Mouse (Mus musculus) NIH3T3 (cell line): Measurements from ENCODE around the gene Atp8a1.

Experiments used
- DNase-seq: peaks from one replicate; pipeline ENCODE4 v3.0.0-alpha.2; 2012; ENCODE audit warnings: low read depth

Atp8a1 gene

GRCm38 (mm10) chr5:67768708-67769107 lies 78.5 kb downstream of the Atp8a1 start:
- no peak for DNase-seq

GRCm38 (mm10) chr5:67764798-67765197 lies 82.4 kb downstream of the Atp8a1 start:
- DNase-seq, result no peak

GRCm38 (mm10) chr5:67758126-67758525 lies 89.1 kb downstream of the Atp8a1 start:
- DNase-seq, result no peak

GRCm38 (mm10) chr5:67756138-67756537 lies 91.1 kb downstream of the Atp8a1 start:
- DNase-seq, result peak; percentile 11

GRCm38 (mm10) chr5:67753057-67753456 lies 94.2 kb downstream of the Atp8a1 start:
- DNase-seq, result no peak

GRCm38 (mm10) chr5:67752629-67753028 lies 94.6 kb downstream of the Atp8a1 start:
- no peak for DNase-seq

GRCm38 (mm10) chr5:67752007-67752406 lies 95.2 kb downstream of the Atp8a1 start:
- peak; percentile 34 for DNase-seq

GRCm38 (mm10) chr5:67739261-67739660 lies 108.0 kb downstream of the Atp8a1 start:
- DNase-seq, result no peak

GRCm38 (mm10) chr5:67738133-67738532 lies 109.1 kb downstream of the Atp8a1 start:
- DNase-seq, result no peak

- DNase-seq, result no peak
Measured at GRCm38 (mm10) chr5:67735771-67736170, 111.5 kb downstream of the Atp8a1 start.

- no peak for DNase-seq
Measured at GRCm38 (mm10) chr5:67733551-67734258, 113.5 kb downstream of the Atp8a1 start.

- DNase-seq, result no peak
Measured at GRCm38 (mm10) chr5:67733150-67733549, 114.1 kb downstream of the Atp8a1 start.

GRCm38 (mm10) chr5:67727755-67728154 lies 119.5 kb downstream of the Atp8a1 start:
- peak; percentile 54 for DNase-seq

- no peak for DNase-seq
Measured at GRCm38 (mm10) chr5:67726810-67727209, 120.4 kb downstream of the Atp8a1 start.

GRCm38 (mm10) chr5:67701641-67702040 lies 145.6 kb downstream of the Atp8a1 start:
- DNase-seq, result no peak

- DNase-seq, result no peak
Measured at GRCm38 (mm10) chr5:67699418-67699817, 147.8 kb downstream of the Atp8a1 start.

- DNase-seq, result no peak
Measured at GRCm38 (mm10) chr5:67698176-67698575, 149.1 kb downstream of the Atp8a1 start.

GRCm38 (mm10) chr5:67696741-67697596 lies 150.3 kb downstream of the Atp8a1 start:
- no peak for DNase-seq

- DNase-seq, result no peak
Measured at GRCm38 (mm10) chr5:67695055-67695710, 152.1 kb downstream of the Atp8a1 start.

- DNase-seq, result no peak
Measured at GRCm38 (mm10) chr5:67690336-67690735, 156.9 kb downstream of the Atp8a1 start.

- no peak for DNase-seq
Measured at GRCm38 (mm10) chr5:67688001-67688400, 159.2 kb downstream of the Atp8a1 start.

GRCm38 (mm10) chr5:67685906-67686305 lies 161.3 kb downstream of the Atp8a1 start:
- no peak for DNase-seq

GRCm38 (mm10) chr5:67685461-67685860 lies 161.8 kb downstream of the Atp8a1 start:
- DNase-seq, result no peak
